Mouse (Mus musculus): Measurements from ENCODE around the gene Olfr446. TPM values are rescaled to one million over a fixed set of nuclear protein-coding genes. Genes with fewer than 3 reads are reported as not detected.

Olfr446 gene
- total RNA-seq, 1 experiment = not detected

- Histone ChIP-seq H3K4me3 (ENCODE audit: insufficient read depth in 1 of 2, low read depth in 1 of 2, low read length in 2 of 2, poor library complexity in 1 of 2, severe bottlenecking in 1 of 2) (no peak within 1 kb of the TSS), H3K4me1 (ENCODE audit: control insufficient read depth in 2 of 2, insufficient read depth in 2 of 2, low read length in 2 of 2, poor library complexity in 1 of 2) (no peaks in the 10 kb centered on the region), H3K36me3 (ENCODE audit: control insufficient read depth, insufficient read depth, low read length, poor library complexity, severe bottlenecking) (no peaks in the 10 kb centered on the region), H3K27ac (ENCODE audit: insufficient read depth, low read depth, low read length, poor library complexity, severe bottlenecking) (no peak within 1 kb of the TSS), H3K9ac (ENCODE audit: insufficient read depth, low read depth, low read length, poor library complexity, severe bottlenecking) (no peak within 1 kb of the TSS), H3K9me3 (ENCODE audit: control insufficient read depth, insufficient read depth, low read depth, low read length) (no peaks in the 10 kb centered on the region)
- TF ChIP-seq CHD2 (IDR thresholded peaks at IDR 0.05; ENCODE audit: low read depth, low read length) = no peak
- TF ChIP-seq HCFC1 (IDR thresholded peaks at IDR 0.05; ENCODE audit: borderline replicate concordance, insufficient read depth, low read length) = no peak
- TF ChIP-seq ZC3H11A (IDR thresholded peaks at IDR 0.05; ENCODE audit: borderline replicate concordance, low read depth, low read length) = no peak
- no peak for TF ChIP-seq ZNF384 (IDR thresholded peaks at IDR 0.05; ENCODE audit: low read depth, low read length)
- no peak for TF ChIP-seq MAFK (IDR thresholded peaks at IDR 0.05; ENCODE audit: insufficient read depth, low read depth, low read length)
- in situ Hi-C loops (cut with MboI; ENCODE audit: low sequenced_read_pairs in 2 of 2, unreplicated experiment in 2 of 2) = no loop called here
- DNase-seq (ENCODE audit: low read depth, low spot score) = no peak
Observed at GRCm38 (mm10) chr6:42948767-42949166, 27.6 kb downstream of the Olfr446 start, which contains the start of gene Olfr444. Olfr444 (plus strand) TSS chr6:42949067.

GRCm38 (mm10) chr6:42980377-42980776, 59.2 kb downstream of the Olfr446 start:
- no peak for DNase-seq (ENCODE audit: low read depth, low spot score)
- Histone ChIP-seq H3K9ac (ENCODE audit: insufficient read depth, low read depth, low read length, poor library complexity, severe bottlenecking) (no peak overlapping the region), H3K4me1 (ENCODE audit: control insufficient read depth in 2 of 2, insufficient read depth in 2 of 2, low read length in 2 of 2, poor library complexity in 1 of 2) (no peaks in the 10 kb centered on the region), H3K9me3 (ENCODE audit: control insufficient read depth, insufficient read depth, low read depth, low read length) (no peaks in the 10 kb centered on the region), H3K4me3 (ENCODE audit: insufficient read depth in 1 of 2, low read depth in 1 of 2, low read length in 2 of 2, poor library complexity in 1 of 2, severe bottlenecking in 1 of 2) (no peak overlapping the region), H3K36me3 (ENCODE audit: control insufficient read depth, insufficient read depth, low read length, poor library complexity, severe bottlenecking) (no peaks in the 10 kb centered on the region), H3K27ac (ENCODE audit: insufficient read depth, low read depth, low read length, poor library complexity, severe bottlenecking) (no peak overlapping the region)
- in situ Hi-C loops (cut with MboI; ENCODE audit: low sequenced_read_pairs in 2 of 2, unreplicated experiment in 2 of 2) = no loop called here
- no peak for TF ChIP-seq ZNF384 (IDR thresholded peaks at IDR 0.05; ENCODE audit: low read depth, low read length)
- no peak for TF ChIP-seq MAFK (IDR thresholded peaks at IDR 0.05; ENCODE audit: insufficient read depth, low read depth, low read length)
- TF ChIP-seq CHD2 (IDR thresholded peaks at IDR 0.05; ENCODE audit: low read depth, low read length) = no peak

Other genes starting within 250 kb of the Olfr446 start
- 12.5 and 19.9 TPM in 2 replicates for gene Tcaf1, start 211.3 kb upstream of the Olfr446 start, total RNA-seq (2012; rRNA removed)
- gene Olfr453, start 182.0 kb upstream of the Olfr446 start, total RNA-seq (2012; rRNA removed) = not detected in 2 replicates
- gene Olfr38, start 165.0 kb upstream of the Olfr446 start, total RNA-seq (2012; rRNA removed) = not detected in 2 replicates
- gene Olfr452, start 136.3 kb upstream of the Olfr446 start, total RNA-seq (2012; rRNA removed) = not detected in 2 replicates
- gene Olfr450, start 109.4 kb upstream of the Olfr446 start, total RNA-seq (2012; rRNA removed) = not detected in 2 replicates
- not detected in 2 replicates for gene Olfr449, start 87.0 kb upstream of the Olfr446 start, total RNA-seq (2012; rRNA removed)
- gene Olfr448, start 30.9 kb upstream of the Olfr446 start, total RNA-seq (2012; rRNA removed) = not detected in 2 replicates
- gene Olfr447, start 12.5 kb upstream of the Olfr446 start, total RNA-seq (2012; rRNA removed) = not detected in 2 replicates
- not detected in 2 replicates for gene Olfr444, start 27.7 kb downstream of the Olfr446 start, total RNA-seq (2012; rRNA removed)
- gene Olfr441, start 185.0 kb downstream of the Olfr446 start, total RNA-seq (2012; rRNA removed) = not detected in 2 replicates
- gene Olfr237-ps1, start 225.2 kb downstream of the Olfr446 start, total RNA-seq (2012; rRNA removed) = not detected in 2 replicates
- not detected in 2 replicates for gene Olfr437, start 241.9 kb downstream of the Olfr446 start, total RNA-seq (2012; rRNA removed)

Measured in ES-E14 (cell line).